Mouse (Mus musculus): ENCODE measurements around the gene Kif3c.

Kif3c gene

GRCm38 (mm10) chr12:3364508-3365448 lies at the start of gene Kif3c:
Gene Kif3c (plus strand): TSS chr12:3365132.
- peak; percentile 80 for DNase-seq

- DNase-seq: peak; percentile 27
These were observed 48.8 kb upstream of the Kif3c start for GRCm38 (mm10) chr12:3316083-3316482.

- DNase-seq: no peak
These were observed 48.0 kb upstream of the Kif3c start for GRCm38 (mm10) chr12:3316937-3317336.

- peak; percentile 39 for DNase-seq
These were observed 45.6 kb upstream of the Kif3c start for GRCm38 (mm10) chr12:3319377-3319776.

- no peak for DNase-seq
These were observed 41.7 kb upstream of the Kif3c start for GRCm38 (mm10) chr12:3323241-3323640.

- DNase-seq: no peak
These were observed 39.7 kb upstream of the Kif3c start for GRCm38 (mm10) chr12:3325232-3325631.

GRCm38 (mm10) chr12:3329677-3330076 lies 35.3 kb upstream of the Kif3c start:
- no peak for DNase-seq

GRCm38 (mm10) chr12:3338931-3339330 lies 26.0 kb upstream of the Kif3c start:
- DNase-seq: no peak

GRCm38 (mm10) chr12:3344155-3344554 lies 20.8 kb upstream of the Kif3c start:
- DNase-seq: no peak

- no peak for DNase-seq
These were observed 19.9 kb upstream of the Kif3c start for GRCm38 (mm10) chr12:3345038-3345437.

- no peak for DNase-seq
These were observed 17.2 kb upstream of the Kif3c start for GRCm38 (mm10) chr12:3347682-3348081.

GRCm38 (mm10) chr12:3349387-3349786 lies 15.5 kb upstream of the Kif3c start:
- no peak for DNase-seq

- no peak for DNase-seq
These were observed 14.8 kb upstream of the Kif3c start for GRCm38 (mm10) chr12:3350136-3350535.

GRCm38 (mm10) chr12:3352216-3352615 lies 12.7 kb upstream of the Kif3c start:
- no peak for DNase-seq

- no peak for DNase-seq
These were observed 9.9 kb upstream of the Kif3c start for GRCm38 (mm10) chr12:3355068-3355467.

GRCm38 (mm10) chr12:3356824-3357223 lies 8.1 kb upstream of the Kif3c start:
- no peak for DNase-seq

- peak; percentile 87 for DNase-seq
These were observed 5.6 kb upstream of the Kif3c start for GRCm38 (mm10) chr12:3359302-3359701.

- no peak for DNase-seq
These were observed 4.9 kb upstream of the Kif3c start for GRCm38 (mm10) chr12:3360043-3360442.

- no peak for DNase-seq
These were observed 856 bp upstream of the Kif3c start for GRCm38 (mm10) chr12:3364076-3364475.

GRCm38 (mm10) chr12:3365449-3366189 lies 687 bp downstream of the Kif3c start:
- no peak for DNase-seq

GRCm38 (mm10) chr12:3366190-3366956 lies 1.4 kb downstream of the Kif3c start:
- no peak for DNase-seq

GRCm38 (mm10) chr12:3366957-3367260 lies 2.0 kb downstream of the Kif3c start:
- DNase-seq: no peak

GRCm38 (mm10) chr12:3368771-3369170 lies 3.8 kb downstream of the Kif3c start:
- DNase-seq: peak; percentile 32
